Mouse (Mus musculus) forelimb bud, embryonic 11.5 days (tissue): ENCODE measurements at regions not wholly inside any gene's neighbourhood (a gene's known extent, or its start where the extent isn't known, plus 50 kb on each side); places are given as distances from the start of the nearest gene placed in this dataset.
A peak's percentile ranks its signal among the peaks of the same experiment; 100 is the strongest.

Source experiments
- DNase-seq: peaks from one replicate; pipeline ENCODE4 v3.0.0-alpha.2; 2012; ENCODE audit warnings: low read depth, low spot score

DNA sequence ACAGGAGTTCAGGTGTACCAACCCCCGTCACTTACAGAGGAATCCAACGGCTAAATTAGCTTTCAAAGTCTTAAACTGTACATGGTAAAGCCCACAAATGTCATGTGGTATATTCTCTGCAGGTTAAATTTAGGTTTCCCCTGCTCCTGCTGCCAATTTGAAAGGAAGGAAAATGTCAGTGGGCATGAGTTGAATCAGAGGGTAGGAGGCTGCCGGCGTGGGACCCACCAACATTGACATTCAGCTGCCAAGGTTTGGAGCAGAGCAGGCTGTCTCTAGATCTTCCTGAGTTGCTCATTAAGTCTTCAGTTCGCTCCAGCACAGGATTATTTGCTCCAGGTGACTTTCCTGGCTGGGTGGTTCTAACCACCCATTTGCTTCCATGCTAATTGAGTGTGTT lies 532.1 kb downstream of the Tmem114 start:
- no peak for DNase-seq

- no peak for DNase-seq
Observed at GRCm38 (mm10) chr16:7863406-7863805, 561.5 kb downstream of the Tmem114 start.

DNA sequence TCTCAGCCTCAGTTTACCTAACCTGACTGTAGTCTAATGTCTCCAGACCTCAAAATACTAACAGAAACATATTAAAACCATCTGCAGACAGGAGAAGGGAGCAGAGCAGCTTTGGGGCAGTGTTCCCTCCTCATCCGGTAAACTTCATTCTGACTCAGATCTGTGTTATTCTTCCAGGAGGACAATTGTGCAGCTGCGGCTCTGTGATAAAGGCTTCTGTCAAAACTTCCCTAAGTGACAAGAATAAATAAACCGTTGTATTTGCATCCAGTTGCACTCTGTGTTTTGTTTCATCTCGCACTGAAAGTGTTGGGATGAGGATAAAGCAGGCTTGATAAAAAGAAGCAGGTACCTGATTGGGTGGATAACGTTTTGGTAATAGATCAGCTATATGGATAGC lies 585.8 kb downstream of the Tmem114 start:
- DNase-seq, result no peak

- DNase-seq, result no peak
Observed at GRCm38 (mm10) chr16:7831142-7831541, 593.8 kb downstream of the Tmem114 start.

DNA sequence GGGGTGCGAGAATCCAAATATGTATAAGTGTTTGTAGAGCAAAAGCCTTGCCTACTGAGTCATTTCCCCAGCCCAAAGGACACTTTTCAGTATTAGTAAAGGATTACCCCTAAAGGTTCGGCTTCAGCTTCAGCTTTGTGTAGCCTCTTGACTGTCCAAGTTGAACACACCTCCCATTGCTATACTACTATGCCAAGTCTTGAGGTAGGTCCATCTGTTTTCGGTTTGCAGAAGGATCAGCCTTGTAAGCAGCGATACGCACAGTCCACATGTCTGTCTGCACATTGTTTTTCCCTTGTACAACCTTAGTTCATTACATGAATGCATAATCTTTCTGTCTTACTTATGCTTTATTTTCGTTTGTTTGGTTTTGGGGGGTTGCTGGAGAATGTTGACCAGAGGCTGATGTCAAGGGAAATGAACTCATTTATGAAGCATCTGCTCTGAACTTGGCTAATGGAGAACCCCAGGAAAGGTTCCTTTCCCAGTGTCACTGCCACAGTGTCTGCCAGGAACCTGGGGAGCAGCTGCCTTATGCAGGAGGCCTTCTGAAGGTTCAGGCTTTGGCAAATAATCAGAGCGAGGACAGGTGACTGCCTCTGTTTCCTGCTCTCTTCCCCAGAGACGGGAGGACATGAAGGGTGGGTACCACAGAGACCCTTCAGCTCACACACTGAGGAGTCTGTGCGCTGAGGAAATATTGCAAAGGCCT lies 594.8 kb downstream of the Tmem114 start:
- no peak for DNase-seq

DNA sequence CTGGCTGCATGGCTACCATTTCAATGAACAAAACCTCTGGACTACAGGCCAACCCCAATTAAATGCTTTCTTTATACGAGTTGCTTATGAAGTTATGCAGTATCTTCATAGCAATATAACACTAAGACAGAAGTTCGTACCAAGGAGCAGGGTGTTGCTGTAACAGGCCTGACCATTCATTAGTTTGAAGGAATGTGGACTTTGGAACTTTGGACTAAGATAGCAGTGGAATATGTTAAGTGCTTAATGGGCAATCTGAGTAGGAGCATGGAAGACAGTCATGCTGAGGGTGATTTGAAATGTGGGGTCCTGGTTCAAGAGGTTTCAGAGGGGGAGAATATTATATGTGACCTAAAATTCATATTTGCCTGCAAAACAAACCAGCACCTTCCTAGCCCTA lies 623.8 kb downstream of the Tmem114 start:
- no peak for DNase-seq

GRCm38 (mm10) chr16:7797176-7797786 lies 627.7 kb downstream of the Tmem114 start:
- no peak for DNase-seq

- no peak for DNase-seq
Observed at GRCm38 (mm10) chr16:7795561-7795960, 629.4 kb downstream of the Tmem114 start.

GRCm38 (mm10) chr16:7792521-7792920 lies 632.4 kb downstream of the Tmem114 start:
- no peak for DNase-seq

- no peak for DNase-seq
Observed at GRCm38 (mm10) chr16:7790260-7790659, 634.7 kb downstream of the Tmem114 start.

GRCm38 (mm10) chr16:7788209-7788608 lies 636.7 kb downstream of the Tmem114 start:
- DNase-seq, result no peak

GRCm38 (mm10) chr16:7781506-7781905 lies 643.4 kb downstream of the Tmem114 start:
- no peak for DNase-seq

GRCm38 (mm10) chr16:7775635-7776034 lies 649.3 kb downstream of the Tmem114 start:
- no peak for DNase-seq

DNA sequence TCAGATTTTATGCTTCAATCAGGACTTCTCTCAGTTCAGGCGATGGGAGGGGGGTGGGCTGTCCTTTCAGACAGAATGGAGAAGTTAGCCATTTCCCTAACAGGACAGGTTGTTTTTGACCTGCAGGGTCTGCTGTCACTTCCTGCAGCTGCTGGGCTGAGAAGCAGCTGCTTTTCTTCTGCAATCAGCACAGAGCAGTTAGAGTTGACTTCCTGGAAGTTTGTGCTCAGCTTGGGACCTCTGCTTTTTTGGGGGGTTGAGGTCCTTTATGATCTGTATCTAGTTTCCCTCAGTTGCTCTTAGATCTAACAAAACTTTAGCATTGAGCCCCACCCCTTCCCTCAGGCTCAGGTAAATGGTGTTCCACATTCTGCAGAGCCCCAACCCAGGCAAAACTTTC lies 656.5 kb downstream of the Tmem114 start:
- no peak for DNase-seq

GRCm38 (mm10) chr16:7767691-7768090 lies 657.2 kb downstream of the Tmem114 start:
- DNase-seq, result no peak

DNA sequence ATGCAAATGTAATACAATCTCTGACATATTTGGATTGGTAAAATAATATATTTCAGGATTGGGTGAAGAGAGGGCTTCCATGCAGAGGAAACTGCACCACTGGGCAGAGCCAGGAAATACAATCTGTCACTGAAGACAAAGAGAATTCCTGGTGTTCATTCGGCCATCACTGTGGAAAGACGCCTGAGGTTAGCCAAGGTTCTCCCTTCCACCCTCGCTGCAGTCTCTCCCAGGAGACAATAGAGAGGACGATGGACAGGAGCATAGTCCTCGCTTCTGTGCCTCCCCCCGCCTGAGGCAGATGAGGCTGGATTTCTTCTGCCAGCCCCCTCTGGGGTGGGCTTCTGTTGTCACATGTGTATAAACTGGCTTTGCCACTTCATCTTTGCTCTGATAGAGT lies 660.6 kb downstream of the Tmem114 start:
- DNase-seq, result no peak

DNA sequence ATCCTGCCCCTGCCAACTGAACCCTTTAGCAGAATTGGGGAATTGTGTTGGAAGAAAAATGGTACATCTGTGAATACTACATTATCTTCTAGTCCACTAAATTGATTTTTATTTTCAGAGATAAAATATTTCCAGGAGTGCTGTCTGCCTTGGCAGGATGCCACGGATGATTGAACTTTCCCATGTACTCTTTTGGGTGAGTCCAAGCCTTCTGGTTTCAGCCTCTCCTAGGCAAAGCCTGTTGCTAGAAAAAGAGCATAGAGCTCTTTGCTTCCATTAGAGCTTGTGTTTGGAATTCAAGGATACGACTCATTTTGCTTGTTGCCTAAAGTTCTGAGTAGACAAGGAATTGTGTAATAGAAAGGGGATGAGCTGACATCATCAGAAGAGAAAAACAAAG lies 696.8 kb downstream of the Tmem114 start:
- DNase-seq, result no peak

- DNase-seq, result peak; percentile 9
Observed at GRCm38 (mm10) chr16:7725225-7725624, 699.7 kb downstream of the Tmem114 start.

DNA sequence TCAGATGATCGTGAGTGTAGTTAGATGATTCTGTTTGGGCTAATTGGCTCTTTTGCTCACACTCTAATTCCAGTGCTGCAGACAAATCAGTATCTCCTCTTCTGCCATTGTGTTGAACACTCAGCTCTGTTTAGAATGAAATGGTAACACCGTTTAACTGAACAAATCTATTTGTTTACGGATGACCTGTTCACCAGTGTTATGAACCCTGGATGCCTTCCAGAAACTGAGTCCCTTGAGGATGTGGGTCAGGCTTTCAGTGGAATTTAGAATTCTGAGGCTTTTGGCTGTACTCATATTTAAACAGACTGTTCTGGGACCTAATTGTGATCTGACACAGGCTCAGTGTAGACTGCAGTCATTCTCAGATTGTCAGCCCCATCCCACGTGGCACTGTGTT lies 723.5 kb downstream of the Tmem114 start:
- DNase-seq, result no peak

DNA sequence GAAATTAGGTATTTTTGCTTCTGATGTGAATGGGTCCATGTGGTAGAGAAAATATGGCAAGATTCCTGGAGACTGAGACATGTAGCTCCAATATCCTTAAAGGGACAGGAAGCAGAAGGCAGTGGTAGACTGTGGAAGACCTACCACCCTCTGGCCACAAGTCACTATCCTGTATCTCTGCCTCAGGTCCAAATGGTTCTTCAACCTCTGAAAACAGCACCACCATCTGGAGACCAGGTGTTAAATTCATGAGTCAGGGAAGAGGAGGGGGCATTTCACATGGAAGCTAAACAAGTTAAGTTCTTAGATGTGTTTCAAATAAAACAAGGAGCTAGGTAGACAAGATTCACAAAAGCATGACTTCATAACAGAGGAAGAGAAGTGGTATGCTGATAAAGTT lies 739.5 kb downstream of the Tmem114 start:
- no peak for DNase-seq

DNA sequence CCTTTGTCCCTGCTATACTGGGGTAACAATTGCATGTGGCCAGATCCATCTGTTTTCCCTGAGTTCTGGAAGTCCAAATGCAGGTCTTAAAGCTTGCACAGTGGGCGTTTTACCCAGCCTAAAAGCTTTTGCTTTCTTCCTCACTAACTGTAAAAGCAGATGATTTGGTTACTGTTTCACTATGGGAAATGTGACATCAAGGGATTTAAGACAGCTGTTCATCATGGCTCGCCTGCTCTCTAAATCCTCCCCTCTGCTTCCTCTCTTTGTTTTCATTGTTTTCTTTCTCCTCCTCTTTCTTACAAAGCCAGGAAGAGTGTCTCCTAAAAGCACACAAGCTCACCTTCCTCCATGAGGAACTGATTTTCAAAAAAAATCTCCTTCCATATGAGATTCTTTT lies 758.8 kb downstream of the Tmem114 start:
- no peak for DNase-seq

DNA sequence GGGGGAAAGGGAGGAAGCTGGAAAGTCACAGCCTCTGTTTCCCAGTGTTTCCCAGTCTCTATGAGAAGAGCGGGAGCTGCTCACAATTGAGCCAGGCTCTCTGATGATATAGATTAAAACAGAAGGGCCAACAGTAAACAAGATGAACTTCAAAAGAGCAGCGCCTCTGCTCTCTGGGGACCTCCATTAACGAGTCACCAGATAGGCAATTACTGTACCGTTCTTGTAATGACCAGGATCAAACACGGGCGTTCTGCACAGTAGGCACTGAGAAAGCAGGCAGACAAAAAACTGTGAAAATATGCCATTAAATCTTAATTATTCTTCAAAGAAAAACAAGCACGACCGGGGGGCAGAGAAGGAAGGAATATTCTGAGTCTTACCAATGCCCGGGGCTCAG lies 766.8 kb downstream of the Tmem114 start:
- no peak for DNase-seq

- DNase-seq, result no peak
Observed at GRCm38 (mm10) chr16:7654451-7654850, 770.5 kb downstream of the Tmem114 start.

- DNase-seq, result no peak
Observed at GRCm38 (mm10) chr16:7649771-7650170, 775.2 kb downstream of the Tmem114 start.
